Mouse (Mus musculus): ENCODE data around the gene Nos1. TPM values are rescaled to one million over a fixed set of nuclear protein-coding genes. Genes with fewer than 3 reads are reported as not detected.

Gene Nos1
- polyA plus RNA-seq, 1 experiment from 2014 or later = 0.60 TPM

DNA sequence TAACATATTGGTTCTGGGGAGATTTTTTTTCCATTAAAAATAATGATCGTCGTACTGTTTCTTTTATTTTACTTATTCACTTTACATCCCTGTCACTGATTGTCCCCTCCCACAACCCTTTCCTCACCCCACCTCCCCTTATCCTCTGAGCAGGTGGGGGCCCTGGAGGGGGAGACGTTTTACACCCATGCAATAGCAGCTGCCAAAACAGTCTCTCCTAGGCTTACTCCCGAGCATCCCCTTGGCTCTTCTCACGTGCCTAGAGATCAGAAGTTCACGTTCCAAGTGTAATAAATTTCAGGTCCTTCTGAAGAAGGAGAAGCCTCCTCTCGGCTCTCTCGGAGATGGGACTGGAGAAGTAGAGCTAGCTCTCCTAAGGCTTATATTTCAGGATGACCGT, 20.0 kb downstream of the Nos1 start:
- Histone ChIP-seq H3K27me3 (no peaks in the 10 kb centered on the region), H3K4me2 (replicated peaks) (no peak overlapping the region), H3K36me3 (no peaks in the 10 kb centered on the region), H3K9ac (no peak overlapping the region), H3K4me3 (replicated peaks) (no peak overlapping the region), H3K27ac (replicated peaks) (no peak overlapping the region), H3K4me1 (peaks cover 3% of the 10 kb centered on the region; the same call in 1 of the 2 replicates), H3K9me3 (replicated peaks) (no peaks in the 10 kb centered on the region)
- WGBS = 70% methylated on average over 9 of the region's 9 CpGs
- ATAC-seq (ENCODE audit: insufficient number of reproducible peaks, low FRiP score, low TSS enrichment, low read depth) = no peak

DNA sequence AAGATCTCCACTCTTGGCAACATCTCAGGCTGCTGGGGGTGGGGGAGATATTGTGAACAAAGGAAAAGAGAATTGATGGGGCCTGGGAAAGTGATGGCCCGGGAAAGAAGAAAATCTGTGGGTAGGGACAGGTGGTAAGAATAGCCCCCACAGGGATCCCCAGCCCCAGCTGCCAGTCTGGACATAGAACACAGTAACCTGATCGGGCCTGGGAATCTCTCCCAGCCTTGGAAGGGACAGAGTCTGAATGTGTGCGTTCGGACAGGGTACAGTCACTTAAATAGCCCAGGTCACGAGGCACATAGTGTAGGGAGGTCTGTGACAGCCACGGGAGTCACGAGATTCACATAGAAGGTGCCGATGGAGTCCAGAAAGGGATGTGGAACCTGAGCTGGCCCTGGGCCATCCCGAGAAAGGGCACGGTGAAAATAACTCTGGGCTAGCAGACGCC, 21.3 kb downstream of the Nos1 start:
- H3K4me1 ChIP-seq = peaks cover 3% of the 10 kb centered on the region; the same call in 1 of the 2 replicates
- no peak overlapping the region for H3K4me2 ChIP-seq (replicated peaks)
- peak; percentile 70; the same call in 1 of the 2 replicates for ATAC-seq (ENCODE audit: insufficient number of reproducible peaks, low FRiP score, low TSS enrichment, low read depth)
- H3K36me3 ChIP-seq = no peaks in the 10 kb centered on the region
- H3K9me3 ChIP-seq (replicated peaks) = no peaks in the 10 kb centered on the region
- 73% methylated on average over 11 of the region's 11 CpGs for WGBS
- H3K27ac ChIP-seq (replicated peaks) = no peak overlapping the region
- H3K27me3 ChIP-seq = no peaks in the 10 kb centered on the region
- no peak overlapping the region for H3K4me3 ChIP-seq (replicated peaks)
- H3K9ac ChIP-seq = no peak overlapping the region

DNA sequence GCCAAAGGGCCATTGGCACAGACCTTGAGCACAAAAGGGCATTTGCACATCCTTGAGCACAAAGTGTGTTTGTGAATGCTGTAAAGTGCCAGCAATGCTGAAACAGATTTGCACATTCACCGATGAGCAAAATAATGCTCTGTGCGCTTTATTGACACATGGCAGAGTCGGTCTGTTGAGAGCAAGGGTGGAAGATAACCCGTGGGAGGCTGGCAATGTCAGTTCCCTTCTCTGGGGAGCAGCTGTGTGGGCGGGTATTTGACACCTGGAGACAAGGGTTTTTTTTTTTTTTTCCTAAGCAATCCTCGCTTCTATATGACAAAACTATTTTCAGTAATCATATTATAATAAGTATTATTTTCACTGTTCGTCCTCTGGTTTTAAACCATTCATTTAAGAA, 22.7 kb downstream of the Nos1 start:
- ATAC-seq (ENCODE audit: insufficient number of reproducible peaks, low FRiP score, low TSS enrichment, low read depth) = no peak
- Histone ChIP-seq H3K9me3 (replicated peaks) (no peaks in the 10 kb centered on the region), H3K27ac (replicated peaks) (no peak overlapping the region), H3K4me3 (replicated peaks) (no peak overlapping the region), H3K4me1 (peaks cover 3% of the 10 kb centered on the region; the same call in 1 of the 2 replicates), H3K27me3 (no peaks in the 10 kb centered on the region), H3K4me2 (replicated peaks) (no peak overlapping the region), H3K36me3 (no peaks in the 10 kb centered on the region), H3K9ac (no peak overlapping the region)
- 47% methylated on average over 7 of the region's 7 CpGs for WGBS

DNA sequence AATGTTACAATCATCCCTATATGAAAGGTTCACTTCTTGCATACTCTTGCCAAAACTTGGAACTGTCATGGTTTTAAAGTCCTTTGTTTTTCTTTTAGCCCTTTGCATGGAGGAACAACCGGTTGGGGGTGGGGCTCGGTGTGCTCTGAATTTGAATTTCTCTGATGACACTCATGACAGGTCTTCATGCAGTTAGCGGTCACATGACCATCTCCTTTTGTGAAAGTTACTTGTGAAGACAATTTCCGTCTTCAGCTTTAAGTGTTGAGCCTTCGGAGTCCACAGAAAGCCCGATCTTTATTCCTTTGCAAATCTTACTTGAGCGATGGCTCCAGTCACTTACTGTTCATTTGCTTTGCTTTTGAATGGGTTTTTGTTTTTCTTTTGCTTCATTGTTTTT, 30.1 kb downstream of the Nos1 start:
- no peak for ATAC-seq (ENCODE audit: insufficient number of reproducible peaks, low FRiP score, low TSS enrichment, low read depth)
- WGBS = 87% methylated on average over 7 of the region's 7 CpGs
- H3K4me3 ChIP-seq (replicated peaks) = no peak overlapping the region

DNA sequence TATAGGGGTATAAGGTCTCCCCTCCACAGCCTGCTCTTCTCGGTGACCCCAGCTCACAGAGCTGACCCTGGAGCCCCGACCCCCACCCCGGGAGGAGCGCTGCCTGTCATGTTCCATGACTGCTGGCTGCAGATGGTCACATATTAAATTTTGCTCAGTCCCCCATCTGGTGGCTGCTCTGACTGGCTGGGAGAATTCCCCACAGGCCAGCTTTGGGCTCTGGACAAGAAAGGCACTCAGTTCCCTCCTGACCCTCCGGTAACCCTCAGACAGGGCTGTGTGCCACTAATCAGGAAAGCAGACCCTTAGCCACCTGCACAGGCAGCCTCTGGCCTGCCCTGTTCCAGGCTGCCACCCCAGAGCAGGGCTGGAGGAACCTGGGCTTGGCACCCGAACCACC, 38.0 kb downstream of the Nos1 start:
- WGBS = 72% methylated on average over 6 of the region's 6 CpGs
- Histone ChIP-seq H3K4me2 (replicated peaks) (no peak overlapping the region), H3K36me3 (no peaks in the 10 kb centered on the region), H3K4me1 (no peaks in the 10 kb centered on the region), H3K27me3 (no peaks in the 10 kb centered on the region), H3K9me3 (replicated peaks) (no peaks in the 10 kb centered on the region), H3K4me3 (replicated peaks) (no peak overlapping the region), H3K27ac (replicated peaks) (no peak overlapping the region), H3K9ac (no peak overlapping the region)
- ATAC-seq (ENCODE audit: insufficient number of reproducible peaks, low FRiP score, low TSS enrichment, low read depth) = no peak; the same call in 1 of the 2 replicates

More for the DNA sequence above, 30.1 kb downstream of the Nos1 start:
- Histone ChIP-seq H3K9me3 (replicated peaks) (no peaks in the 10 kb centered on the region), H3K9ac (no peak overlapping the region), H3K4me2 (replicated peaks) (no peak overlapping the region), H3K27me3 (no peaks in the 10 kb centered on the region), H3K27ac (replicated peaks) (no peak overlapping the region), H3K4me1 (no peaks in the 10 kb centered on the region), H3K36me3 (no peaks in the 10 kb centered on the region)

DNA sequence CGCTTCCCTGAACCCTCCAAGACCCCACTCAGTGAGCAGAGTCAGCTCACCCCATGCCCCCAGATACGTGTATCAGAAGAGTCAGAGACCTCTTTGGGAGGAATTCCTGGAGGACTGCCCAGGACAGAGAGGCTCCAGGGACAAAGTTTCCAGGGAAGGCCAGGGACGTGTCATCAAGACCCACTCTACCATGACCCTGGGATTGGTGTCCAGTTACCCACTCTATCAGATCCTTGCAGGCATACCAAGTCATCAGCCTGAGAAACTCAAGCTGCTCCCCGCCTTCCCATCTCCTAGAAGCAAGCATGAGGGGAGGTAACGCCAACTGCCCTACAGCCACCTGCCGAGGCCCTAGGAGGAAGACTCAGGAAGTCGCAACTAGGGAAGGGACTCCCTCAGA, 39.6 kb downstream of the Nos1 start:
- no peaks in the 10 kb centered on the region for H3K9me3 ChIP-seq (replicated peaks)
- H3K4me2 ChIP-seq (replicated peaks) = no peak overlapping the region
- WGBS = 61% methylated on average over 7 of the region's 7 CpGs
- no peaks in the 10 kb centered on the region for H3K4me1 ChIP-seq
- H3K36me3 ChIP-seq = no peaks in the 10 kb centered on the region
- no peak for ATAC-seq (ENCODE audit: insufficient number of reproducible peaks, low FRiP score, low TSS enrichment, low read depth)
- no peak overlapping the region for H3K4me3 ChIP-seq (replicated peaks)
- H3K9ac ChIP-seq = no peak overlapping the region
- no peaks in the 10 kb centered on the region for H3K27me3 ChIP-seq
- H3K27ac ChIP-seq (replicated peaks) = no peak overlapping the region

DNA sequence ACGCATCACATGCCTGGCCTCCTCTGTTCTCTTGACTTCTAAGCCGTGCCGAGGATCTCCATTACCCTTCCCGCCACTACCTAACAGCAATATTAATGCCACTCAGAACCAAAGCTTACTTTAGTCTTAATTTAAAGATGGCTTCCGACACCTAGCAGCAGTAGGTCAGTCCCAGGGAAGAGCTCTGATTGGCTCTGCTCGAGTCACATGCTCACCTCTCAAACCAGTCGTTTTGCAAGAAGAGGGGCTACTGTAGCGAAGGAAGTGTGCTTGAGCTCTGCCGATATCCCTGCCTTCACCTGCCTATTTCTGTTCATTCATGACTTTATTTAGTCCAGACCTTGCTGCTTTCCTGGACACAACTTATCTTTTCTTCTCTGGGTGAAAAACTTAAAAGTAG, 43.0 kb downstream of the Nos1 start:
- no peak overlapping the region for H3K4me2 ChIP-seq (replicated peaks)
- H3K9ac ChIP-seq = no peak overlapping the region
- no peak for ATAC-seq (ENCODE audit: insufficient number of reproducible peaks, low FRiP score, low TSS enrichment, low read depth)
- no peak overlapping the region for H3K4me3 ChIP-seq (replicated peaks)
- no peaks in the 10 kb centered on the region for H3K4me1 ChIP-seq
- no peaks in the 10 kb centered on the region for H3K36me3 ChIP-seq
- no peaks in the 10 kb centered on the region for H3K27me3 ChIP-seq
- H3K9me3 ChIP-seq (replicated peaks) = no peaks in the 10 kb centered on the region
- no peak overlapping the region for H3K27ac ChIP-seq (replicated peaks)
- 92% methylated on average over 9 of the region's 9 CpGs for WGBS

DNA sequence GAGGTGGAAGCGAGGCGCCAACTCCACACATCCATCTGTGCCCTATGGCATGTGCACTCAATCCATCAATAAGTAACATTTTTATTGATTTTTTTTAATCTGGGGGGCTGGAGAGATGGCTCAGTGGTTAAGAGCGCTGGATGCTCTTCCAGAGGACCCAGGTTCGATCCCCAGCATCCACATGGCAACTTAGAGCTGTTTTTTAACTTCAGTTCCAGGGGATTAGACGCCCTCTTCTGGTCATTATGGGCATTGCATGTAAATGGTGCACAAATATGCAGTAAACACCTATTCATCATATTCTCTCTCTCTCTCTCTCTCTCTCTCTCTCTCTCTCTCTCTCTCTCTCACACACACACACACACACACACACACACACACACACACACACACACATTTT, 43.7 kb downstream of the Nos1 start:
- Histone ChIP-seq H3K9ac (no peak overlapping the region), H3K9me3 (replicated peaks) (no peaks in the 10 kb centered on the region), H3K4me2 (replicated peaks) (no peak overlapping the region), H3K4me3 (replicated peaks) (no peak overlapping the region), H3K4me1 (no peaks in the 10 kb centered on the region), H3K27ac (replicated peaks) (no peak overlapping the region), H3K36me3 (no peaks in the 10 kb centered on the region), H3K27me3 (no peaks in the 10 kb centered on the region)
- WGBS = 74% methylated on average over 5 of the region's 5 CpGs
- no peak for ATAC-seq (ENCODE audit: insufficient number of reproducible peaks, low FRiP score, low TSS enrichment, low read depth)

DNA sequence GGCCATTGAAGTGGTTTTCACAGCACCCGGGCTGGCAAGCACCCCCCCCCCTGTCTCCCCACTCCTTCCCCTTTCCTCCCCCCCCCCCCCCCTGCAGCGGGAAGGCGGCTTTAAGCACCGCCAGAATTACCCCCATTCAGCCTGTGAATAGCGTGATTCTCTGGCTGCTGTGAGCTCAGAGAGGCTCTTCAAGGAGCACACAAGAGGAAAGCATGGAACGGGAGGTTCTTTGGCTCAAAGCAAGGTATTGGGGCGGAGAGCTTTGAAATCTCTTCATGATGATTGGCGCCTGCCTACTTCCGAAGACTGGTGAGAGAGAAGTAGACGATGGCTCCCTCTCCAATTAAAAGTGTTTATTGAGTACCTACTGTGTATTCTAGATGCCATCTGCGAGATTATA, 44.5 kb downstream of the Nos1 start:
- WGBS = 75% methylated on average over 11 of the region's 11 CpGs

DNA sequence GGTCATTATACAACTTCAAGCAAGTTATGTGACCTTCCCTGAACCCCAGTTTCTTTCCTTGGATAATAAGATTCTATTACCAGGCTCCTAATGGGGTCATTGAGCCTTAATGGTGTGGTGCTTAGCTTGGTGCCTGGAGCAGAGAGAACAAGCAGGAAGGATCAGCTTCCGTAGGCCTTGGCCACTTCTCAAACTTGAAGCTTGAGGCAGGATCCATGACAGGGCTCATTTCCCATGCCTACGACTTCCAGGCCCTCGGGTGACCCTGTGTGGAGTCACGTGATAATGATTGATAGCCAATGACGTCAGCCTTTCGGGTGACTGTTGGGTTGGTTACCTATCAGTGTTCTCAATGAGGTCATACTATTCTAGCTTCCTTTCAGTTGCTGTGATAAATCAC, 46.5 kb downstream of the Nos1 start:
- no peaks in the 10 kb centered on the region for H3K36me3 ChIP-seq
- ATAC-seq (ENCODE audit: insufficient number of reproducible peaks, low FRiP score, low TSS enrichment, low read depth) = no peak
- H3K4me2 ChIP-seq (replicated peaks) = no peak overlapping the region
- no peaks in the 10 kb centered on the region for H3K4me1 ChIP-seq
- H3K4me3 ChIP-seq (replicated peaks) = no peak overlapping the region
- no peaks in the 10 kb centered on the region for H3K9me3 ChIP-seq (replicated peaks)
- no peak overlapping the region for H3K27ac ChIP-seq (replicated peaks)
- no peaks in the 10 kb centered on the region for H3K27me3 ChIP-seq
- no peak overlapping the region for H3K9ac ChIP-seq
- WGBS = 83% methylated on average over 6 of the region's 6 CpGs

More for the DNA sequence above, 44.5 kb downstream of the Nos1 start:
- Histone ChIP-seq H3K9ac (no peak overlapping the region), H3K27ac (replicated peaks) (no peak overlapping the region), H3K4me2 (replicated peaks) (no peak overlapping the region), H3K4me1 (no peaks in the 10 kb centered on the region), H3K9me3 (replicated peaks) (no peaks in the 10 kb centered on the region), H3K4me3 (replicated peaks) (no peak overlapping the region), H3K36me3 (no peaks in the 10 kb centered on the region), H3K27me3 (no peaks in the 10 kb centered on the region)
- ATAC-seq (ENCODE audit: insufficient number of reproducible peaks, low FRiP score, low TSS enrichment, low read depth) = no peak

DNA sequence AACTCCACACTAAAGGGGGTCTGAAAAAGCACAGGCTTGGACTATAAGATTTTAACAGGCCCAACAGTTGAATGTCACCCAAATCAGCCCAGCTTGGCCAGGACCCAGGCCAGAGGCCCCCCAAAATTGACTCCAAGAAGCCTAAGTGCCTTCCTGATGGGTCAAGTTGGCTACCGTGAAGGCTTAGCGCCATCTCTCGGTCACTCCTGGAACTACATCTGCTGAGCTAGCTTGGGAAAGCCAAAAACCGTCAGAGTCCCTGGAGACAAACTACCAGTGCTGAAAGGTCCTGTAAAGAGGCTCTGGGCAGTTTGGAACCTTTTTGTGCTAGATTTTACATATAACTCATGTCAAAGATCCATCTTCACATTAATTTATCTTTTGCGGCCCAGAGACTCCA, 56.1 kb downstream of the Nos1 start:
- Histone ChIP-seq H3K27me3 (peaks cover 47% of the 10 kb centered on the region), H3K9ac (no peak overlapping the region), H3K4me2 (replicated peaks) (no peak overlapping the region), H3K27ac (replicated peaks) (no peak overlapping the region), H3K9me3 (replicated peaks) (no peaks in the 10 kb centered on the region), H3K4me3 (replicated peaks) (no peak overlapping the region), H3K4me1 (peaks cover 17% of the 10 kb centered on the region), H3K36me3 (no peaks in the 10 kb centered on the region)
- ATAC-seq (ENCODE audit: insufficient number of reproducible peaks, low FRiP score, low TSS enrichment, low read depth) = no peak
- 2% methylated on average over 5 of the region's 5 CpGs for WGBS

DNA sequence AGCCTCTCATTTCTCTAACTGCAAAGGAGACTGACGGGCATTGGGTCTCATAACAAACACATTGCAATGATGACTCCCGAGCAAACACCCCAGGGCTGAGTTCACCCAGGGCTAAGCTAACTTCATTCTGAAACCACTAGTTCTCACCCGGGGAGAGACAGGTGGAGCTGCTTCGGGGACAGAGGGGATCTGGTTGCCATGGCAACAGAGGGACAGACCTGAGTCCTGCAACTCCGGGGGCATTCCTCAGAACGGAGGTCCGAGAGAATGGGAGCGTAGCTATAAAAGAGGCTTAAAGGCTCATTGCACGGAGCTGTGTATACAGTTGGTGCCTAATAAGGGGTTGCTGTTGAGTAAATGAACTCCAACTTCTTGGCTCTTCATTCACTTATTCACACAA, 56.9 kb downstream of the Nos1 start:
- no peak for ATAC-seq (ENCODE audit: insufficient number of reproducible peaks, low FRiP score, low TSS enrichment, low read depth)
- Histone ChIP-seq H3K9me3 (replicated peaks) (no peaks in the 10 kb centered on the region), H3K36me3 (no peaks in the 10 kb centered on the region), H3K4me3 (replicated peaks) (no peak overlapping the region), H3K27me3 (peaks cover 55% of the 10 kb centered on the region), H3K27ac (replicated peaks) (no peak overlapping the region), H3K4me1 (peaks cover 25% of the 10 kb centered on the region), H3K9ac (no peak overlapping the region), H3K4me2 (replicated peaks) (no peak overlapping the region)
- WGBS = 20% methylated on average over 9 of the region's 9 CpGs

Data from embryonic facial prominence, embryonic 15.5 days (tissue).